Mouse (Mus musculus) urinary bladder, postnatal 10 days (tissue): ENCODE measurements around the gene Mroh2b.

Source experiments
- DNase-seq: peaks from one replicate; pipeline ENCODE4 v3.0.0; 2022; ENCODE audit warnings: low spot score

The Mroh2b gene

GRCm38 (mm10) chr15:4898437-4898836 is at the start of gene Mroh2b:
Mroh2b (plus strand) TSS chr15:4898737.
- DNase-seq = no peak

DNA sequence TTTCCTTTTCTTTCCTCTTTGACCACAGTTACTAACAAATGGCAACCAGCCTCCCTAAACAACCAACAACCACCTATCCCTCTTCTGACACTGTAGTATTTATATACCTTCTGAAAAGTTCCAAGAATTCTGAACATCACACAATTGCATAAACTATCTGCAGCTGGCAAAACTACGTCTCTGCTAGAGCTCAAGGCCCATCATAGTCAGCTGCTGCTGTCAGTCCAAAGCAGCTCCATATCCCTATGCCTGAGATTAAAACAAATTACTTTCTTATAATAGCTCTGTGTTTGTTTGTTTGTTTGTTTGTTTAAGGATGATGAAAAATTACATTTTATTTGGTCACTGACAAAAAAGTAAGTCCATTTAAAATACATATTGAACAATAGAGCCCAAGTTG is 48.5 kb upstream of the Mroh2b start:
- DNase-seq = no peak

GRCm38 (mm10) chr15:4894962-4895361 is 3.6 kb upstream of the Mroh2b start:
- no peak for DNase-seq

GRCm38 (mm10) chr15:4934731-4935130 is 36.2 kb downstream of the Mroh2b start:
- no peak for DNase-seq

- no peak for DNase-seq
These were observed 74.8 kb downstream of the Mroh2b start for GRCm38 (mm10) chr15:4973355-4973754.

DNA sequence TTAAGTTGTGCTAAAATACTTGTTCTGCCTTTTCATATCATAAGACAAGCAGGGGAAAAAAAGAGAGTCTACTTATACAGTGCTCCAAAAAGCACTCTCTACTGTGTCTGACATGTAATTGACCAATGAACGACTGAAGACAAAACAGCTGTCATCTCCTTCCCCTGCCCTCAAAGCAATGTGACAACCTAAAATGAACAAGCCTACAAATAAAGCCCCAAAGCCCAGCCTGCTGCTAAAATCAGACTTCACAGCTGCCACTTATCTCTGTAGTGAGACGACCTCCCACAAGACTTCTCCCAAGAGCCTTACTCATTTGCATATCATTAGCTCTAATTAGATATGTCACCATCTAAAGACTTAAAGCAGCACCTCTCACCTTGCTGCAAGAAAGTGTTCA is 104.4 kb downstream of the Mroh2b start:
- DNase-seq = no peak

DNA sequence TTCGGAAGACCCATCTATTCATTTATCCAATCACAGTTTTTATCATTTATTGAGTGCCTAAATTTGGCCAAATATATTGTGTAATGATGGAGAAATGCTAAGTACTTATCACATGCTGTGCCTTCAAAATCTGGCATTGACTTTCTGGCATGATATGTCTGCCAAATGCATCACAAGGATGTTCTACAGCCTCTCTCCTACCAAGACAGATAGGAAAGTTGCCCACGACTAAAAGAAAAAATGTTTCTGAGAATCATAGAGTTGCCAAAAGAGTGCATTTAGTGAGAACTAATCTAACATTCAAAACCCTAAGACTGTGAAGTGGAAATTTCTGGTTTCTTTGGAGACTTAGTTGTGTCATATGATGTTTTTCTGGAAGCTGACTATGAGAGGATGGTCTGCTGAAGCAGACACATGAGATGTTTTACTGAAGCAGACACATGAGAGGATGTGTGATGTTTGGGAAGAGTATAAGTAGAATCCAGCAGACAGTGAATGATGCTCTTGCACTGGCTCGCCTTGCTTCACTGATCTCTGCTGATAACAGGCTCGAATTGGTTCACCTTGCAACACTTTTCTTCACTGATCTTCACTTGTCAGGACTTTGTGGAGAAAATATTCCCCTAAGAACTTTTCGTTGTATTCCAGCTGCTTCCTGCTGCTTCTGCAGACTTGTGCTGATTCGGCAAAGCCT is 105.1 kb downstream of the Mroh2b start:
- no peak for DNase-seq

- no peak for DNase-seq
These were observed 111.1 kb downstream of the Mroh2b start for GRCm38 (mm10) chr15:5009644-5010107.
